Mouse (Mus musculus) limb, embryonic 15.5 days (tissue): ENCODE measurements at regions not wholly inside any gene's neighbourhood (a gene's known extent, or its start where the extent isn't known, plus 50 kb on each side); places are given as distances from the start of the nearest gene placed in this dataset.

Source experiments
- ATAC-seq: fragments of 200-750 bp; cut with Nextera tagmentation; 2 replicates; pipeline ENCODE4 v1.8.0; 2017; ENCODE audit warnings: low read depth, moderate TSS enrichment; ENCODE audit not compliant: insufficient number of reproducible peaks, low FRiP score, low TSS enrichment
- H3K27ac ChIP-seq: fragments of 300-500 bp; sonication (generic); 2 replicates; pipeline ENCODE4 v1.5.1; 2015; ENCODE audit warnings: moderate library complexity, mild to moderate bottlenecking, inconsistent platforms
- H3K27me3 ChIP-seq: fragments of 300-500 bp; sonication (generic); 2 replicates; pipeline ENCODE4 v1.6.1; 2015; ENCODE audit warnings: inconsistent platforms
- H3K36me3 ChIP-seq: fragments of 300-500 bp; sonication (generic); 2 replicates; pipeline ENCODE4 v1.6.1; 2015; ENCODE audit warnings: inconsistent platforms
- H3K4me1 ChIP-seq: fragments of 300-500 bp; sonication (generic); 2 replicates; pipeline ENCODE4 v1.6.1; 2015; ENCODE audit warnings: inconsistent platforms
- H3K4me2 ChIP-seq: fragments of 300-500 bp; sonication (generic); 2 replicates; pipeline ENCODE4 v1.6.1; 2015; ENCODE audit warnings: mild to moderate bottlenecking, inconsistent platforms
- H3K4me3 ChIP-seq: fragments of 300-500 bp; sonication (generic); 2 replicates; pipeline ENCODE4 v1.5.1; 2015; ENCODE audit warnings: mild to moderate bottlenecking, inconsistent platforms
- H3K9ac ChIP-seq: fragments of 300-500 bp; sonication (generic); 2 replicates; pipeline ENCODE4 v1.6.1; 2015; ENCODE audit warnings: inconsistent platforms
- H3K9me3 ChIP-seq: fragments of 300-500 bp; sonication (generic); 2 replicates; pipeline ENCODE4 v1.6.1; 2016; ENCODE audit warnings: inconsistent platforms
- WGBS: fragments of 180-500 bp; shearing (Covaris S2); methylation state at CpG from one replicate; pipeline ENCODE4 v1.1.7; 2015; 5-methylcytosine and 5-hydroxymethylcytosine counted together

GRCm38 (mm10) chr13:44501777-44502321 lies 227.4 kb upstream of the Jarid2 start:
- Histone ChIP-seq H3K4me1 (peaks cover 29% of the 10 kb centered on the region), H3K9me3 (no peaks in the 10 kb centered on the region), H3K4me3 (no peak overlapping the region), H3K9ac (no peak overlapping the region), H3K4me2 (no peak overlapping the region), H3K27ac (no peak overlapping the region), H3K36me3 (no peaks in the 10 kb centered on the region), H3K27me3 (no peaks in the 10 kb centered on the region)
- 43% methylated on average over 5 of the region's 5 CpGs for WGBS
- ATAC-seq, result peak; percentile 69

- WGBS, result 52% methylated on average over 10 of the region's 10 CpGs
- ATAC-seq, result no peak
- H3K9ac ChIP-seq, result no peak overlapping the region
- no peak overlapping the region for H3K4me2 ChIP-seq
- no peak overlapping the region for H3K27ac ChIP-seq
- H3K27me3 ChIP-seq, result no peaks in the 10 kb centered on the region
- H3K4me3 ChIP-seq, result no peak overlapping the region
- H3K9me3 ChIP-seq, result no peaks in the 10 kb centered on the region
- H3K36me3 ChIP-seq, result no peaks in the 10 kb centered on the region
- H3K4me1 ChIP-seq, result peaks cover 21% of the 10 kb centered on the region; the same call in 1 of the 2 replicates
Observed at GRCm38 (mm10) chr13:44502612-44503256, 226.5 kb upstream of the Jarid2 start.

GRCm38 (mm10) chr13:44503257-44503950 lies 225.9 kb upstream of the Jarid2 start:
- Histone ChIP-seq H3K9ac (no peak overlapping the region), H3K4me1 (peaks cover 24% of the 10 kb centered on the region; the same call in 1 of the 2 replicates), H3K27ac (no peak overlapping the region), H3K4me3 (no peak overlapping the region), H3K27me3 (no peaks in the 10 kb centered on the region), H3K36me3 (no peaks in the 10 kb centered on the region), H3K4me2 (no peak overlapping the region), H3K9me3 (no peaks in the 10 kb centered on the region)
- 55% methylated on average over 15 of the region's 15 CpGs for WGBS
- ATAC-seq, result no peak

GRCm38 (mm10) chr13:44504455-44504854 lies 224.8 kb upstream of the Jarid2 start:
- H3K9ac ChIP-seq, result no peak overlapping the region
- no peaks in the 10 kb centered on the region for H3K9me3 ChIP-seq
- 70% methylated on average over 6 of the region's 6 CpGs for WGBS
- H3K4me2 ChIP-seq, result no peak overlapping the region
- ATAC-seq, result no peak
- H3K4me1 ChIP-seq, result peaks cover 24% of the 10 kb centered on the region; the same call in 1 of the 2 replicates
- no peaks in the 10 kb centered on the region for H3K36me3 ChIP-seq
- no peak overlapping the region for H3K27ac ChIP-seq
- H3K4me3 ChIP-seq, result no peak overlapping the region
- H3K27me3 ChIP-seq, result no peaks in the 10 kb centered on the region

- no peak overlapping the region for H3K27ac ChIP-seq
- 51% methylated on average over 5 of the region's 5 CpGs for WGBS
- no peaks in the 10 kb centered on the region for H3K36me3 ChIP-seq
- H3K27me3 ChIP-seq, result no peaks in the 10 kb centered on the region
- H3K4me3 ChIP-seq, result no peak overlapping the region
- no peak for ATAC-seq
- H3K9me3 ChIP-seq, result no peaks in the 10 kb centered on the region
- no peak overlapping the region for H3K4me2 ChIP-seq
- H3K9ac ChIP-seq, result no peak overlapping the region
- H3K4me1 ChIP-seq, result peaks cover 18% of the 10 kb centered on the region; the same call in 1 of the 2 replicates
Observed at GRCm38 (mm10) chr13:44506975-44507374, 222.3 kb upstream of the Jarid2 start.

- no peak overlapping the region for H3K4me3 ChIP-seq
- ATAC-seq, result no peak
- H3K27ac ChIP-seq, result no peak overlapping the region
- no peak overlapping the region for H3K4me2 ChIP-seq
- no peaks in the 10 kb centered on the region for H3K36me3 ChIP-seq
- no peaks in the 10 kb centered on the region for H3K27me3 ChIP-seq
- 47% methylated on average over 11 of the region's 11 CpGs for WGBS
- no peaks in the 10 kb centered on the region for H3K9me3 ChIP-seq
- H3K9ac ChIP-seq, result no peak overlapping the region
- peaks cover 14% of the 10 kb centered on the region for H3K4me1 ChIP-seq
Observed at GRCm38 (mm10) chr13:44509526-44510159, 219.6 kb upstream of the Jarid2 start.

GRCm38 (mm10) chr13:44513378-44514285 lies 215.6 kb upstream of the Jarid2 start:
- no peak overlapping the region for H3K9ac ChIP-seq
- WGBS, result 46% methylated on average over 13 of the region's 13 CpGs
- H3K27me3 ChIP-seq, result no peaks in the 10 kb centered on the region
- H3K27ac ChIP-seq, result no peak overlapping the region
- no peak for ATAC-seq
- no peaks in the 10 kb centered on the region for H3K36me3 ChIP-seq
- H3K4me2 ChIP-seq, result no peak overlapping the region
- H3K4me3 ChIP-seq, result no peak overlapping the region
- H3K9me3 ChIP-seq, result no peaks in the 10 kb centered on the region
- peaks cover 23% of the 10 kb centered on the region for H3K4me1 ChIP-seq

GRCm38 (mm10) chr13:44514636-44515158 lies 214.6 kb upstream of the Jarid2 start:
- H3K9ac ChIP-seq, result no peak overlapping the region
- H3K4me1 ChIP-seq, result peaks cover 23% of the 10 kb centered on the region
- no peaks in the 10 kb centered on the region for H3K36me3 ChIP-seq
- no peaks in the 10 kb centered on the region for H3K9me3 ChIP-seq
- 32% methylated on average over 5 of the region's 5 CpGs for WGBS
- no peak overlapping the region for H3K4me2 ChIP-seq
- no peak overlapping the region for H3K4me3 ChIP-seq
- no peak for ATAC-seq
- H3K27ac ChIP-seq, result peak overlapping the region; percentile 52; the same call in 1 of the 2 replicates
- no peaks in the 10 kb centered on the region; the same call in 1 of the 2 replicates for H3K27me3 ChIP-seq

GRCm38 (mm10) chr13:44516863-44517262 lies 212.4 kb upstream of the Jarid2 start:
- Histone ChIP-seq H3K9me3 (no peaks in the 10 kb centered on the region), H3K9ac (no peak overlapping the region), H3K27ac (no peak overlapping the region), H3K4me1 (peaks cover 23% of the 10 kb centered on the region), H3K4me2 (no peak overlapping the region), H3K27me3 (no peaks in the 10 kb centered on the region; the same call in 1 of the 2 replicates), H3K4me3 (no peak overlapping the region), H3K36me3 (no peaks in the 10 kb centered on the region)
- 28% methylated on average over 4 of the region's 4 CpGs for WGBS
- no peak for ATAC-seq

GRCm38 (mm10) chr13:44517312-44517711 lies 212.0 kb upstream of the Jarid2 start:
- no peak for ATAC-seq
- no peak overlapping the region for H3K4me2 ChIP-seq
- peaks cover 23% of the 10 kb centered on the region for H3K4me1 ChIP-seq
- no peak overlapping the region for H3K4me3 ChIP-seq
- no peak overlapping the region for H3K9ac ChIP-seq
- no peaks in the 10 kb centered on the region; the same call in 1 of the 2 replicates for H3K27me3 ChIP-seq
- H3K27ac ChIP-seq, result no peak overlapping the region
- 74% methylated on average over 9 of the region's 9 CpGs for WGBS
- H3K9me3 ChIP-seq, result no peaks in the 10 kb centered on the region
- H3K36me3 ChIP-seq, result no peaks in the 10 kb centered on the region

GRCm38 (mm10) chr13:44518215-44518614 lies 211.1 kb upstream of the Jarid2 start:
- no peak overlapping the region for H3K4me2 ChIP-seq
- ATAC-seq, result no peak
- H3K27me3 ChIP-seq, result no peaks in the 10 kb centered on the region; the same call in 1 of the 2 replicates
- H3K4me1 ChIP-seq, result peaks cover 23% of the 10 kb centered on the region
- no peaks in the 10 kb centered on the region for H3K9me3 ChIP-seq
- no peak overlapping the region for H3K4me3 ChIP-seq
- H3K9ac ChIP-seq, result no peak overlapping the region
- H3K27ac ChIP-seq, result no peak overlapping the region
- no peaks in the 10 kb centered on the region for H3K36me3 ChIP-seq
- WGBS, result 85% methylated on average over 4 of the region's 4 CpGs
